11 mouse cellular contexts compared by ENCODE assay signal in genomic region chr13:91858835-91859234, GRCm38 (mm10). TPM values are rescaled to one million over a fixed set of nuclear protein-coding genes. Genes with fewer than 3 reads are reported as not detected.
DNase-seq lines count a peak whose midpoint lies in the region; ATAC-seq and TF ChIP-seq lines count a peak whose summit lies in the region.
"Had no signal": no experiment of that assay in that cellular context is flagged by ENCODE, and none has a peak within 500 bp of the region (broad histone marks: within the 10 kb centered on the region; RNA-seq: fewer than 3 reads in every experiment).

No protein-coding gene starts in this region.

- no peaks in the 10 kb centered on the region for H3K4me1 ChIP-seq in intestine, postnatal 0 days (replicated peaks; ENCODE audit: control insufficient read depth, insufficient read depth, low read length)
- no peaks in the 10 kb centered on the region for H3K4me1 ChIP-seq in intestine, embryonic 16.5 days (ENCODE audit: control insufficient read depth, insufficient read depth, low read length)
- H3K4me1 ChIP-seq in bone marrow macrophage, adult 2 months (ENCODE audit: control insufficient read depth, insufficient read depth, low read length), result no peaks in the 10 kb centered on the region
- H3K4me1 ChIP-seq: liver, embryonic 15.5 days had no signal

- no peaks in the 10 kb centered on the region for H3K27me3 ChIP-seq in intestine, postnatal 0 days (replicated peaks; ENCODE audit: control insufficient read depth, insufficient read depth, low read length)
- no peaks in the 10 kb centered on the region for H3K27me3 ChIP-seq in intestine, embryonic 16.5 days (replicated peaks; ENCODE audit: control insufficient read depth, insufficient read depth, low read length)
- H3K27me3 ChIP-seq: liver, embryonic 15.5 days had no signal

- H3K27ac ChIP-seq in intestine, postnatal 0 days (ENCODE audit: low read depth, low read length), result no peak overlapping the region
- no peak overlapping the region for H3K27ac ChIP-seq in intestine, embryonic 16.5 days (ENCODE audit: low read length)
- no peak overlapping the region for H3K27ac ChIP-seq in bone marrow macrophage, adult 2 months (ENCODE audit: insufficient read depth, low read depth, low read length)
- H3K27ac ChIP-seq: liver, embryonic 15.5 days had no signal

- intact Hi-C loops in left cerebral cortex, postnatal 4 days (cut with DNase I), result no loop called here

- no peaks in the 10 kb centered on the region; the same call in 1 of the 2 replicates for H3K36me3 ChIP-seq in intestine, postnatal 0 days (ENCODE audit: control insufficient read depth, insufficient read depth)
- H3K36me3 ChIP-seq in intestine, embryonic 16.5 days (ENCODE audit: control insufficient read depth, insufficient read depth, low read length), result no peaks in the 10 kb centered on the region
- H3K36me3 ChIP-seq: liver, embryonic 15.5 days had no signal

- TF ChIP-seq POLR2A in bone marrow macrophage, adult 2 months (IDR thresholded peaks at IDR 0.05; ENCODE audit: borderline replicate concordance, low read depth, low read length), result no peak

- DNase-seq in 3T3-L1 (ENCODE audit: low read depth, low spot score), result peak; percentile 43
- peak; percentile 35 to 45 for DNase-seq in B cell, adult 2 months
- DNase-seq in urinary bladder, postnatal 36 days (ENCODE audit: low spot score in 2 of 2), result no peak
- DNase-seq in left cerebral cortex, postnatal 4 days, result no peak
- DNase-seq in cerebellum, postnatal 36 days, result no peak

- ATAC-seq in intestine, postnatal 0 days, result no peak
- ATAC-seq in intestine, embryonic 16.5 days, result no peak
- ATAC-seq: hindbrain, embryonic 16.5 days had no signal

- 83% methylated on average over 7 of the region's 7 CpGs for WGBS in intestine, postnatal 0 days
- 80% methylated on average over 7 of the region's 7 CpGs for WGBS in intestine, embryonic 16.5 days

- peak; percentile 63 for TF ChIP-seq CTCF in intestine, postnatal 0 days (IDR thresholded peaks at IDR 0.05; ENCODE audit: low read depth)
- TF ChIP-seq CTCF in bone marrow macrophage, adult 2 months (IDR thresholded peaks at IDR 0.05; ENCODE audit: low read depth, low read length), result peak; percentile 8; the same call in 1 of the 2 replicates

- H3K4me3 ChIP-seq in intestine, postnatal 0 days (ENCODE audit: low read depth, low read length), result no peak overlapping the region
- H3K4me3 ChIP-seq in intestine, embryonic 16.5 days (ENCODE audit: low read length), result no peak overlapping the region
- no peak overlapping the region for H3K4me3 ChIP-seq in bone marrow macrophage, adult 2 months (ENCODE audit: insufficient read depth, low read length)
- H3K4me3 ChIP-seq: liver, embryonic 15.5 days had no signal

- no peak overlapping the region for H3K4me2 ChIP-seq in intestine, postnatal 0 days (replicated peaks; ENCODE audit: low read depth)
- no peak overlapping the region for H3K4me2 ChIP-seq in intestine, embryonic 16.5 days (ENCODE audit: low read depth, low read length)
- H3K4me2 ChIP-seq: liver, embryonic 15.5 days had no signal

- H3K9ac ChIP-seq in intestine, postnatal 0 days (ENCODE audit: low read depth, low read length), result no peak overlapping the region
- no peak overlapping the region for H3K9ac ChIP-seq in intestine, embryonic 16.5 days (ENCODE audit: low read depth, low read length)
- H3K9ac ChIP-seq: liver, embryonic 15.5 days had no signal

- no peaks in the 10 kb centered on the region for H3K9me3 ChIP-seq in intestine, postnatal 0 days (ENCODE audit: control insufficient read depth)
- no peaks in the 10 kb centered on the region for H3K9me3 ChIP-seq in intestine, embryonic 16.5 days (ENCODE audit: control insufficient read depth, low read length)
- H3K9me3 ChIP-seq: liver, embryonic 15.5 days had no signal

RNA-seq across cellular contexts. Expression of gene Ckmt2, which starts 17.9 kb away (rescaled TPM):
- polyA plus RNA-seq in intestine, postnatal 0 days (2015; fragmentation: Nextera tagmentation; extraction: Ambion mirVana), result 3.9 and 4.4 TPM in 2 replicates
- 2.8 and 3.3 TPM in 2 replicates for polyA plus RNA-seq in intestine, embryonic 16.5 days (2015; fragmentation: Nextera tagmentation; extraction: Ambion mirVana)
- polyA plus RNA-seq in bone marrow macrophage, adult 2 months (2012; ENCODE audit: insufficient read depth, insufficient read length, missing spikeins), result not detected in 2 replicates
- total RNA-seq in left cerebral cortex, postnatal 4 days (2021), result not detected
- polyA plus RNA-seq: stomach, embryonic 14.5 days had no signal

RNA-seq across cellular contexts. Expression of gene Zcchc9, which starts 51.3 kb away (rescaled TPM):
- 21.1 and 25.8 TPM in 2 replicates for polyA plus RNA-seq in intestine, postnatal 0 days (2015; fragmentation: Nextera tagmentation; extraction: Ambion mirVana)
- polyA plus RNA-seq in intestine, embryonic 16.5 days (2015; fragmentation: Nextera tagmentation; extraction: Ambion mirVana), result 26.2 and 30.1 TPM in 2 replicates
- 26.1 and 27.1 TPM in 2 replicates for polyA plus RNA-seq in bone marrow macrophage, adult 2 months (2012; ENCODE audit: insufficient read depth, insufficient read length, missing spikeins)
- 10 to 100 TPM; 15.4 to 18.6 TPM for total RNA-seq in left cerebral cortex, postnatal 4 days (2021)

Comparison
In these comparisons a context has a peak if more than half of its experiments do, and no peak if none do; other contexts are left out.
1. DNase-seq: peak in 3T3-L1 (single experiment) and B cell, adult 2 months (2 of 2); none in urinary bladder, postnatal 36 days (0 of 2), left cerebral cortex, postnatal 4 days (single experiment) and cerebellum, postnatal 36 days (0 of 2).